15 mouse cellular contexts compared by ENCODE assay signal in genomic region chr9:31011533-31011932, GRCm38 (mm10). TPM values are rescaled to one million over a fixed set of nuclear protein-coding genes. Genes with fewer than 3 reads are reported as not detected.
DNase-seq lines count a peak whose midpoint lies in the region; ATAC-seq and TF ChIP-seq lines count a peak whose summit lies in the region.
"Had no signal": no experiment of that assay in that cellular context is flagged by ENCODE, and none has a peak within 500 bp of the region (broad histone marks: within the 10 kb centered on the region; RNA-seq: fewer than 3 reads in every experiment).

No protein-coding gene starts in this region.

- peak; percentile 7 to 58 for DNase-seq in left cerebral cortex, postnatal 25 days (ENCODE audit: low spot score in 2 of 2)
- no peak for DNase-seq in left cerebral cortex, adult 2 months (ENCODE audit: extremely low spot score in 1 of 2, low spot score in 2 of 2)
- DNase-seq in heart, adult 18-20 months = peak; percentile 21 to 38
- DNase-seq in heart, postnatal 14 days = peak; percentile 10 to 32
- DNase-seq in right cerebral cortex, adult 18-20 months = no peak
- no peak for DNase-seq in thymus, adult 18-20 months
- DNase-seq: cerebellum, postnatal 14 days; kidney, adult 8-10 months; lung, postnatal 10 days; retina, postnatal 1 day; thymus, postnatal 4 days had no signal

- intact Hi-C loops in left cerebral cortex, postnatal 25 days (cut with DNase I) = no loop called here
- intact Hi-C loops in left cerebral cortex, adult 2 months (cut with DNase I) = no loop called here
- intact Hi-C loops in heart, postnatal 14 days (cut with DNase I) = no loop called here

- no peak overlapping the region for H3K27ac ChIP-seq in left cerebral cortex, adult 2 months
- H3K27ac ChIP-seq: hindbrain, embryonic 10.5 days; midbrain, embryonic 12.5 days; neural tube, embryonic 12.5 days had no signal

- H3K4me3 ChIP-seq in left cerebral cortex, adult 2 months = no peak overlapping the region
- H3K4me3 ChIP-seq: hindbrain, embryonic 10.5 days; midbrain, embryonic 12.5 days; neural tube, embryonic 12.5 days had no signal

- no peak for ATAC-seq in inflammation-experienced regulatory T-cells, adult 6 months

- TF ChIP-seq CTCF in left cerebral cortex, adult 2 months (IDR thresholded peaks at IDR 0.05) = no peak

RNA-seq across cellular contexts. Expression of gene Zbtb44, which starts 18.9 kb away (rescaled TPM):
- total RNA-seq in left cerebral cortex, postnatal 25 days (2021) = 10 to 100 TPM; 39.8 to 42.1 TPM
- total RNA-seq in left cerebral cortex, adult 2 months (2021) = 10 to 100 TPM; 40.4 to 45.2 TPM
- total RNA-seq in heart, adult 18-20 months (2021) = 10 to 100 TPM; 30.3 to 35.5 TPM
- total RNA-seq in heart, postnatal 14 days (2021) = 10 to 100 TPM; 29.8 to 33.8 TPM
- 1 to 10 TPM; 4.4 to 7.6 (median 5.4) TPM for polyA plus RNA-seq in inflammation-experienced regulatory T-cells, adult 6 months (2017; shearing (Covaris generic))

Comparison
In these comparisons a context has a peak if more than half of its experiments do, and no peak if none do; other contexts are left out.
1. DNase-seq: peak in left cerebral cortex, postnatal 25 days (2 of 2), heart, adult 18-20 months (2 of 2) and heart, postnatal 14 days (2 of 2); none in left cerebral cortex, adult 2 months (0 of 2), right cerebral cortex, adult 18-20 months (single experiment) and thymus, adult 18-20 months (0 of 2).